ENCODE assay signal across 8 mouse cellular contexts in genomic region chr3:40391631-40392030, GRCm38 (mm10).
A peak's percentile ranks its signal among the peaks of the same experiment; 100 is the strongest.
DNase-seq lines count a peak whose midpoint lies in the region; ATAC-seq and TF ChIP-seq lines count a peak whose summit lies in the region.

No protein-coding gene starts in this region.

- no peaks in the 10 kb centered on the region for H3K9me3 ChIP-seq in forebrain, embryonic 11.5 days (ENCODE audit: control insufficient read depth, low read length)
- no peaks in the 10 kb centered on the region for H3K9me3 ChIP-seq in kidney, postnatal 0 days (replicated peaks; ENCODE audit: low read length)

- ATAC-seq in CD4-positive, CD25-positive, alpha-beta regulatory T cell, adult 4 months, result no peak
- 0 out of 2 replicates have a peak, but pooled peaks have one; percentile 15 for ATAC-seq in forebrain, embryonic 11.5 days (replicated peaks; ENCODE audit: low FRiP score)
- no peak for ATAC-seq in kidney, postnatal 0 days (replicated peaks; ENCODE audit: low FRiP score, low read depth)

- 46% methylated on average over 6 of the region's 6 CpGs for WGBS in bone marrow, adult 2 months
- 39% methylated on average over 6 of the region's 6 CpGs for WGBS in forebrain, embryonic 11.5 days
- 43% methylated on average over 6 of the region's 6 CpGs for WGBS in kidney, postnatal 0 days
- 34% methylated on average over 6 of the region's 6 CpGs for WGBS in lung, adult 2 months

- H3K27ac ChIP-seq in bone marrow, adult 2 months (ENCODE audit: control insufficient read depth, insufficient read depth, low read depth, low read length, poor library complexity), result no peak overlapping the region
- no peak overlapping the region for H3K27ac ChIP-seq in forebrain, embryonic 11.5 days (ENCODE audit: low read depth, low read length)
- H3K27ac ChIP-seq in kidney, postnatal 0 days, result no peak overlapping the region

- H3K27me3 ChIP-seq in forebrain, embryonic 11.5 days (ENCODE audit: control insufficient read depth, insufficient read depth, low read length), result no peaks in the 10 kb centered on the region
- H3K27me3 ChIP-seq in kidney, postnatal 0 days (ENCODE audit: insufficient read depth, low read length), result no peaks in the 10 kb centered on the region

- no peak overlapping the region for H3K9ac ChIP-seq in forebrain, embryonic 11.5 days (ENCODE audit: low read length)
- no peak overlapping the region for H3K9ac ChIP-seq in kidney, postnatal 0 days (ENCODE audit: low read depth, low read length)

- H3K4me3 ChIP-seq in bone marrow, adult 2 months (replicated peaks; ENCODE audit: control insufficient read depth, low read depth, low read length), result no peak overlapping the region
- no peak overlapping the region for H3K4me3 ChIP-seq in forebrain, embryonic 11.5 days (ENCODE audit: low read depth, low read length)
- no peak overlapping the region for H3K4me3 ChIP-seq in kidney, postnatal 0 days (replicated peaks; ENCODE audit: low read depth, low read length)
- no peak overlapping the region for H3K4me3 ChIP-seq in lung, adult 2 months (replicated peaks; ENCODE audit: extremely low read depth, low read depth, low read length)

- H3K4me2 ChIP-seq in forebrain, embryonic 11.5 days (ENCODE audit: low read depth, low read length, severe bottlenecking), result no peak overlapping the region
- no peak overlapping the region for H3K4me2 ChIP-seq in kidney, postnatal 0 days (ENCODE audit: low read length)

- DNase-seq in CD4-positive, CD25-positive, alpha-beta regulatory T cell, adult 2 months (ENCODE audit: low read depth, low spot score), result peak; percentile 57
- DNase-seq in 3T3-L1 (ENCODE audit: low read depth, low spot score), result peak; percentile 88
- peak; percentile 54 for DNase-seq in forebrain, embryonic 11.5 days (ENCODE audit: low spot score)
- peak; percentile 90 for DNase-seq in kidney, postnatal 0 days (ENCODE audit: low spot score)
- DNase-seq in lung, adult 2 months, result peak; percentile 5
- peak; percentile 46 for DNase-seq in skeletal muscle tissue, adult 2 months (ENCODE audit: low read depth, low spot score)

- TF ChIP-seq POLR2A in bone marrow, adult 2 months (IDR thresholded peaks at IDR 0.05; ENCODE audit: borderline replicate concordance, control insufficient read depth, low read depth, low read length), result no peak
- TF ChIP-seq POLR2A in lung, adult 2 months (IDR thresholded peaks at IDR 0.05; ENCODE audit: borderline replicate concordance, extremely low read depth, low read depth, low read length), result no peak

- TF ChIP-seq CTCF in bone marrow, adult 2 months (IDR thresholded peaks at IDR 0.05; ENCODE audit: control insufficient read depth, insufficient read depth, low read length), result 0 out of 2 replicates have a peak, but pooled peaks have one; percentile 5
- peak; percentile 98 for TF ChIP-seq CTCF in kidney, postnatal 0 days (IDR thresholded peaks at IDR 0.05; ENCODE audit: low read depth)
- peak; percentile 37 for TF ChIP-seq CTCF in lung, adult 2 months (IDR thresholded peaks at IDR 0.05; ENCODE audit: insufficient read depth, low read length)

- H3K4me1 ChIP-seq in bone marrow, adult 2 months (ENCODE audit: control insufficient read depth, insufficient read depth, low read length), result no peaks in the 10 kb centered on the region
- no peaks in the 10 kb centered on the region; the same call in 1 of the 2 replicates for H3K4me1 ChIP-seq in forebrain, embryonic 11.5 days (replicated peaks; ENCODE audit: control insufficient read depth, insufficient read depth, low read length)
- no peaks in the 10 kb centered on the region for H3K4me1 ChIP-seq in kidney, postnatal 0 days (replicated peaks; ENCODE audit: insufficient read depth, low read length)
- H3K4me1 ChIP-seq in lung, adult 2 months (ENCODE audit: control insufficient read depth, insufficient read depth, low read length), result no peaks in the 10 kb centered on the region

- H3K36me3 ChIP-seq in forebrain, embryonic 11.5 days (ENCODE audit: control insufficient read depth, insufficient read depth, low read length), result no peaks in the 10 kb centered on the region
- no peaks in the 10 kb centered on the region for H3K36me3 ChIP-seq in kidney, postnatal 0 days (ENCODE audit: insufficient read depth, low read length)

Comparison
In these comparisons a context has a peak if more than half of its experiments do, and no peak if none do; other contexts are left out.
1. DNase-seq: peak in every context shown above with its lines; median percentile 90 in kidney, postnatal 0 days; 88 in 3T3-L1; 57 in CD4-positive, CD25-positive, alpha-beta regulatory T cell, adult 2 months; 54 in forebrain, embryonic 11.5 days; 46 in skeletal muscle tissue, adult 2 months; 5 in lung, adult 2 months.
2. CTCF ChIP-seq: peak in every context shown above with its lines; median percentile 98 in kidney, postnatal 0 days; 37 in lung, adult 2 months; 5 in bone marrow, adult 2 months.